Mouse (Mus musculus) bone marrow macrophage, adult 2 months (primary cell): Measurements from ENCODE around the gene Cenps.

Experiments
- CTCF ChIP-seq: IDR thresholded peaks from 2 replicates; pipeline ENCODE4 v1.5.1; 2012; ENCODE audit warnings: low read depth, mild to moderate bottlenecking, low read length, moderate library complexity
- POLR2A ChIP-seq: IDR thresholded peaks from 2 replicates; pipeline ENCODE4 v1.6.1; 2012; ENCODE audit warnings: mild to moderate bottlenecking, low read depth, low read length, borderline replicate concordance

GRCm38 (mm10) chr4:149182755-149183154 is 45.3 kb upstream of the Cenps start:
- TF ChIP-seq CTCF (peak; percentile 51), POLR2A (no peak)
